Mouse (Mus musculus): ENCODE results near the gene Hs3st1.

Gene Hs3st1

DNA sequence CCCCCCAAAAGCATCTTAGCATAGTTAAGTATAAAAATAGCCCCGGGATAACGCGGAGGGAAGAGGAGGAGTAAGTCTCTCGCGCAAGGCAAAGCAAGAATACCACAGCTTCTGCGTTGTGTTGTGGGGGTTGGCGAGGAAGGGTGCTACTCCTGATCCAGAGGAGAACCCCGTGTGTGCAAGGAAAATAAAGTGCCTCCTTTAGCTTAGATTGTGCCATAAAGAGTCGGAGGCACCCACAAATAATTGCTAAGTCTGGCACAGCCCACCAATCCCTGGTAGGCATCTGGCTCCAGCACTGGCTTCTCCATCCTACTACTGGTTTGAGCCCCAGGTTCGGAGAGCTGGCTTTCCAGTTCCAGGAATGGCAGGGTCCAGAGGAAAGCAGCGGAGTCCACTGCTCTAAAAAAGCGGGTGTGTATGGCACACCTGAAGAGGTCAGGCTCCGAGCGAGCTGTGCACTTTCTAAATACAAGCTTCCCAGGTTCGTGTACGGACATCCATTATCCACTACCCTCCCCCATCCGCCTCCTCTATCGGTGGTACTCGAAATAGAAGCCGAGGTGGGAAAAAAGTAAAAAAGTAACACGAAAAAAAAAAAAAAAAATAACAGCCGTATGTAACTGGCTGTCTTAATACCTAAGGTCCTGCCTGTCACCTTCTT lies 111.9 kb downstream of the Hs3st1 start:
- DNase-seq (ENCODE audit: low spot score in 2 of 2): no peak

DNA sequence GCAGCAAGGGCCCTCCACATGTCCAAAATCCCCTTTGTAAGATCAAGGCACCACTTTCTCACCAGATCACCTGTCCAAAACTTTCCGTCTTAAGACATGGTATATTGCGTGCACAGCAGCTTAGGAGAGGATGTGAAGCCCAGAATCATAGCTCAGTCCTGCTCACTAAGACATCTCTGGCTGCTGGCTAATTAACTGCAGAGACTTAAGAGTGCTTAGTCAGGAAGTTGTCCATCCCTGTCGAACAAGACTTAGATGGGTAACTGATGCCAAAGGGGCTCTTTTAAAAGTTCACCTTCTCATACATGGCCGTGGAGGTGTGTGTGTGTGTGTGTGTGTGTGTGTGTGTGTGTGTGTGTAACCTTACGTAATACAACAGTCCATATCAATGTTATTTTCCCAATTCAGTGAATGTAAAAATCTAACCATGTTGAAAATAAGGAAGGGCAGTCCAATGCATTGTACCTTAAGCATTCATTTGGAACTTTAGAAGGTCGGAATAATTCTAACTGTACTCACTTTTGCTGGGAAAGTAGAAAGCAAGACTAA lies 113.0 kb downstream of the Hs3st1 start:
- no peak for DNase-seq (ENCODE audit: low spot score in 2 of 2)

DNA sequence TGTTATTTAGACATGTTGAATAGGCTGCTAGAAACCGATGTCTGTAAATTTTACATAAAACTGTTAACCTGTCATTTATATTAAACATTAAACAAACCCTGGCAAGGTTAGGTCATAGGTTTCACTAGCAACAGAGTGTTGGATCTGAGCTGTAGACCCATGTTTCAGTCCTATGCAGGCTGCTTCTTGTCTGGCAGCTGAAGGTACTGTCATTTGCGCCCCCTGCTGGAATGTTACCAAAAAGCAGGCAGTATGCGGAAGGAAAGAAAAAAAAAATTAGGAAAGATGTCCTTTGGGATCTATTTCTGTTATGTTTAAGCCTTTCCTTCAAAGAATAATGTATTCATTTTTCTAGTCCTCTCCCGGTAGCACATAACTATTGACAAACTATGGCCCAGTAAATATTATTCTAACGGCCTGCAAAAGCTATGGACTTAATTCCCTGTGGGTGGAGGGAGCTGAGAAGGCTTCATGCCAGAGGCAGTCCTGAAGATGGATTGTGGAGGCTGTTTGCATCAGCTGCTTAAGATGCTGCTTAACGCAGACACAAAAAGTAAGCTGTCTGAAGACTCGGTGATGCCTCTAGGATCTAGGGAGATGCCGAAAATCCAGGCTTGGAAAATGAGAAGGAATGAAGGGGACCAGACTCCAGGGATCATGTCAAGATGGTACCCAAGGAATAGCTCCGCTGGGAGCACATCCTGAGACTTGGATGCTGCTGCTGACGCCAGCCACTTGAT lies 115.7 kb downstream of the Hs3st1 start:
- peak in 1 of 2 experiments; percentile 51 for DNase-seq (ENCODE audit: low spot score in 2 of 2)

DNA sequence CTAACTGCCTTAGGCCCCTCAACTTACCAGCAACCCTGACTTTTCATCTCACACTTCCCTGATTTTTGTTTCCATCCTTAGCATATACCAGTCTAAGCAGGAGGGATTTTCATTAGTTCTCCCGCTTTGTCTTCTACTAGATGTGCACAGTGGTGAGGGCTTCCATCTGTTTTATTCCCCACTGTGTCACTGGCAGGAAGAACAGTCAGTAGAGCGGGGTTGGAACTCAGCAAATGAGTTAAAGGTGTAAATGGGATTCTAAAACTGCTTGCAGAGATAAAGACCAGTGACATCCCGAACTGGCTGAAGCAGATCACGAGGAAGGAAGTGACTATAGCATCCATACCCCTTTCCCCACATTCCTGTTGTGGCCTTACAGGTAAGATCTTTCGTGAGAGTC lies 116.3 kb downstream of the Hs3st1 start:
- DNase-seq (ENCODE audit: low spot score in 2 of 2): no peak

DNA sequence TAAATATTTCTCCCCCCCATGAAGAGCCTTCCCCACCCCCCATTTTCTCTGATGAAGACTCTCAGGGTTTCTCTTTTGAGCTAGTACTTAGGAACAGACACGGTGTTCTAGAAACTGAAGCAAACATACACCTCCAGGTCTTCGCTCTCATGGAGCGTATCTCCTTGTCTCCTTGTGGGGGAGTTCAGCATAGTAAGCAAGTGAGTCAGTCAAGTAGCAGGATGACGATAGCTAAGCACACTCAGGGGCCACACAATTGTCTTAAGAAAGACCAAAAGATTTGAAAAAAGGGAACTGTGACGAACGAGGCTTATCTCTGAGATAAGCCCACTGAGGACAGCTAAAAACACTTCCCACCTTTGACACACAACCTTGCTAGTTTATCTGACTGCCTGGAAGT lies 117.4 kb downstream of the Hs3st1 start:
- peak in 1 of 2 experiments; percentile 64 for DNase-seq (ENCODE audit: low spot score in 2 of 2)

DNA sequence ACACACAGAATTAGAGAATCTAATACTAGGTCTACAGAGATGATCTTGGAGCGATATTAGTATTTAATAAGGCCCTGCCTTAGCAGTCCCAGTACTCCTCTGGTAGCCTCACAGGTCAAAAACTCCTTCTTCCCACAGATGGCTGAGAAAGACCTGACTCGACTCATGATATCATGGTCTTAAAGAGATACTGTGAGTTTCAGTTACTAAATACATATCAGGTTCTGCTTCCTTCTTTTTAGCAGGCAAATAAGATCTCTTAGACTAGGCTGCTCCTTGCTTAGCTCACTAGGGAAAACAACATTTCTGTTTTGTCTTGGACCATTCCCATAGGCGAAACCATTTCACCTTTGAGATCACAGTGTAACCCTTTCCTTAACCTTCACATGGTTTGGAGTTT lies 119.2 kb downstream of the Hs3st1 start:
- DNase-seq (ENCODE audit: low spot score in 2 of 2): no peak

DNA sequence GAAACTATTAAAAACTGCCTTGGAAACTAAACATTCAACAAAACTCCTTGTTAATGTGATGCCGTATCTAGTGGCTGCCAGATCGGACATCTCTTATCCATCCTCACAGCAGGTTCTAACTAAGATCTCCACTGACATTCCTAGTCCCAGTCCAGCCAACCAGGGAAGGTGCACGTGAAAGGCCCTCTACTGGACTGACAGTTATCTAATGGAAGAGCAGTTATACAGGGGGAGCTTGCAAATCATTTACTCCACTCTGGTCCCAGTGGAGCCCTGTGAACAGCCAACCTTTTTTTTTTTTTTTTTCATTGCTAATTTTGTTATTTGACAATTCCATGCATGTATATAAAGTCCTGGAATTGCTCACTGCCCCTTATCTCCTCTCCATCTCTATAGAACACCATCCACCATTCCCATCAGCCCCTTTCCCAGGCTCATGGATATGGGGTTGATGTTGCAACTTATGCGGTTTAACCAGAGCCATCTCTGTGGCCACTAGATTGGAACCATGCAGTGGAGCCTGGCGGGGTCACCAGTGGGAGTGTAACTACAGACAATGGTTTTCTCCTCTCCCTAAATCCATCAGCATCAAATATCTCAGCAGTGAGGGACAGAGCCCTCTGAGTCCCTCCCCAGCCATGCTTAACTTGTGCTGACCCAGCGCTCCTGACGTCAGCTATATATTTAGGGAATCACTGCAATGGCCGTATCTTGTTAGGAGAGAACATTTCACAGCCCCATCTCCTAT lies 120.8 kb downstream of the Hs3st1 start:
- no peak for DNase-seq (ENCODE audit: low spot score in 2 of 2)

DNA sequence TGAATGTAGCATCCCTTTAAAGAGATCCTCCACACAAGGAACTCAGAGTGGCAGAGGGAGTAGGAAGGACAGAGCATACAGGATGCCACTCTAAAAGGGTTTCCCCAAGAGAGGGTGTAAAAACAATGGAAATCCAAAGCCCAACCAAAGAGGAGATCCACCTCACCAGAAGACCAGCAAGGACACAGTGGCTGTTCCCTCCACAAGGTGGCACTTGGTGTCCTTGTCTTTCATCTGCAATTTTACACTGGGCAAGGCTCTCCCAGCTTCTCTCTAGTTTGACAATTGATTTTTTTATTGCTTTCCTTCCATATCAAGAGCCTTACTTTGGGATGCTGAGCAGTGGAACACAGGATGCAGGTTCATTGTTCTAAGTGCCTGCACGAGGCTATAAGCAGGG lies 122.1 kb downstream of the Hs3st1 start:
- DNase-seq (ENCODE audit: low spot score in 2 of 2): peak in 1 of 2 experiments; percentile 20

DNA sequence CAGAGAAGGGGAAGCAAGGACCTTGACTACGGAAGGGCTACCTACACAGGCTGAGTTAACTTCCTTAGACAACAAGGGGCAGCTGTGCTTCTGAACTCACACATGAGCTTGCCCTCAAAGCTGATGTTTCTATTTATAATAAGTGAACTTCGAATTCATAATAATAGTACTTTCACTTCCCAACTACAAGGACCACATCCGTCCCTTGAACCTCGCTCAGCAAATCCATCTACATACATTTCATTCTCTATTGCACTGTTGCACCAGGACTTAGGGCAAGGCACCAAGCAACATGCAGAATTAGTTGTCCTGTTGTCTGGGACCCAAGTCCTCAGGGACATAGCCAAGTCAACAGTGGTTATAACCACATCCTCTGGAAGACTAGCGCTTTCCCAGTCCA lies 124.4 kb downstream of the Hs3st1 start:
- DNase-seq (ENCODE audit: low spot score in 2 of 2): peak in 1 of 2 experiments; percentile 61

DNA sequence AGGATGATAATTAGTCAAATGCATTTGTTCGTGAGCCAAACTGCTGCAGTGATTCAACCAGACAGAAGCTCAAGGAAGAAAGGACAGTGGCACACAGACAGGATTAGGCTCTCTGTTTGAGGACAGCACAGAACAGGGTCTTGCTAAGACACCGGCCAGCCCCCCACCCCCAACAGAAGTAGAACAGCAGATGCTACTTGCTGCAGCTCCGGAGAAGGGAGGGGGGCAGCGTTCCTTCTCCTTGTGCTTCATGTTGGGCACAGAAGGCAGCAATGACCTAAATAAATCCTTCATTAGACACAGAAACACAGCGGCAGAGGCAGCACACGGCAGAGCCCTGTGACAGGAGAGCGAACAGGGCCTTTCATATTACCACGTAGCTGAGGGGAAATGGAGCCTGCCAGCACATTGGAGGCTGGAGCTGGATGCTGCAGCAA lies 130.2 kb downstream of the Hs3st1 start:
- DNase-seq (ENCODE audit: low spot score in 2 of 2): no peak

DNA sequence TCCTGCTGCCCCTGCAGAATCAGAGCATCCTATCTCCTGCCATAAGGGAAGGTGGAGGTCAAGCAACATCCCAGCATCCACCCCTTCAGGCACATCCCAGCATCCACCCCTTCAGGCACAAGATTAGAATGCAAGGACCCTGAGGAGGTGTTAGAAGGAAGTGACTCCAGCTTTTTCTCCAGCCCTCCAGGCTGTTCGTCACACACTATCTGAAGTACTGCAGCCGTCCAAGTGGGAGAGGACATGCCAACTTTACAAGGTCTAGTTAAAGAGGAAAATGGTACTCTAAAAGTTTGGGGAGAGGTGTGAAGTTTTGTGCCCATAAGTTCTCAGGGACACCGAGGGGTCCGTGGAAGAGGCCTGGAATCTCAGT lies 131.1 kb downstream of the Hs3st1 start:
- no peak for DNase-seq (ENCODE audit: low spot score in 2 of 2)

DNA sequence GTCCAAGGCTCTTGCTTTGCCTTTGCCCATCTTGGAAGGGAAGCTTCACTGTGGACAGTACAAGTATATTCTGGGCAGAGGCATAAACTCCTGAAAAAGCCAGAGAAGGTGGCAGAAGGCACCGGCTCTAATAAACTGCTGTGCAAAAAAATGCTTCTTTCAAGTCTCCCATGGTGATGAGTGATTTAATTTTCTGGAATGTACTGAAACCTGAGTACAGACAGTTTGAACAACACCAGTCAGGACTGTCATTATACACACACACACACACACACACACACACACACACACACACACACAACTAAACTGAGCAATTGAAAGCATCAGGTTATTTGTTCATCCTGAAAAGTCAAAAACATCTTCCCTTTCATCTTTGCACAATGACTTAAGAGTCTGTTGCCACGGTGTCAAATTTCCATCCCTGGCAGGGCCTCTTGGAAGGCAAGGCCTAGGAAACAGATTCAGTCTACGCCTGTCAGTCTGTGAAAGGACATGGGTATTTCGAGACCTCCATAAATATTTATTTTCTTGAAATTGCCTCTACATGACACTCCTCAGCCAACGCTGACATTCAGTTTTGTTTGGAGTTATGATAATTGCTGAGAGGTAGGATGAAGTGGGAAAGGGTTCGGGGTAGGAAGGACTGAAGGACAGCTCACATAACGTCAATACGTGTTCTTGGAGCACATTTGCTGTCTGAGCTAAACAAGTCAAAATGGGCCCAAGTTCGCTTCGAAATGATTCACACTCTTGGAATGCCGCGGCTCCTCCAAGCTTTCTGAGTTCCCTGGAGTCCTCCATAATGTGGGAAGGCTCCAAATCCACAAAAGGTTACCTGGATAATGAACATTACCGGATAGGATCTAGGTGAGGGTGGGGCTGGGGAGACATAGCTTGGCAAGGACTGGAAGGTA lies 131.7 kb downstream of the Hs3st1 start:
- DNase-seq (ENCODE audit: low spot score in 2 of 2): no peak

DNA sequence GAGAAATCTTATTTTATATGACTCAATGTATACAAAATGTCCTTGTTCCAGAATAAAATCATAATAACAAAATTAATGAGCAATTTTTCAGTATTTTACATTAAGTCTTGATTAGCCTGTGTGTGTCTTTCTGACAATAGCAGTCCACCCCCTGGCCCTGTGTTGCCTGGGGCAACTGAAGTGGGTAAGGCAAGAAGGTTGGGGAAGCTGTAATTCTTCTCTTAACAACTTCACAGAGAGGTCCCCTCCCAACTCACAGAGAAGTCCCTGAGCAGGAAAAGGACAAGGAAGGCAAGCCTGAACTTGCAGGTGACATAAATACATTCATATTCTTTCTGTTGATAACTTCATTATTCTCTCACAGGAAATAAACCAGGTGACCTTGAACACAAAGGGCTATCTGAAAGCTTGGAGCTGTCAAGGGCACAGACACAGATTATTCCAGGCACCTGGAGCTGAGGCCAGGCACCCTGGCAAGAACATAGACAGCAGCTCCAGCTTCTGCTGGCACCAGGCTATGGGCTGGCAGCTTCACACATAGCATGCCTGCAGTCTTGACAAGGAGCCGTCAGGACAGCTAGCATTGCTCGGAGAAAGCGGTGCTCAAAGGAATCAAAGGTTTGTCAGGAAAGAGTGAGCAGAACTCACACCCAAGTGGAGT lies 134.9 kb downstream of the Hs3st1 start:
- no peak for DNase-seq (ENCODE audit: low spot score in 2 of 2)

DNA sequence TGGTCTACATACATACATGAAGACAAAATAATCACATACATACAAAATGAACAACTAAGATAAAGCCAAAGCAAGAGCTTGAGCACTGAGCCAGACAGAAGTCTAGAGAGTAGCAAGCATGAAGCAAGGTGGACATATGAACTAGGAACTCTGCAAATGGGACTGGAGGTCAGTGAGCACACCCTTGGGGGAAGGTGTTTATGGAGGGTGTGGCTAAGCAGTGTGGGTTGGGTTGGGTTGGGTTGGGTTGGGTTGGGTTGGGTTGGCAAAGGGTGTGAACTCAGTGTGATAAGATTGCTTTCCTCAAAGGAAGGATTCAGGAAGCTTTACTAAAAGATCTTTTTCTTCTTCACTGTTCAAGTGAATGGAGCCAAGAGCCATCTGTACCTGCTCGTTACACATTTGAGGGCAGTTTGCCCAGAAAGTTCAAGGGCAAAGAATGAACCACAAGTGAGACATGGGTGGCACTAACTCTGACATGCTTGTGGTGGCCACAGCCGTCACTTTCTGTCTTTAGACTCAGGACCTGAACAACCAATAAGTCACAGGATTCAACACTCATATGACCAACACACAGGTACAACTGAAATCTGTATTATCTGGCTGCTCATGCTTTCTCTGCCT lies 137.8 kb downstream of the Hs3st1 start:
- DNase-seq (ENCODE audit: low spot score in 2 of 2): no peak

DNA sequence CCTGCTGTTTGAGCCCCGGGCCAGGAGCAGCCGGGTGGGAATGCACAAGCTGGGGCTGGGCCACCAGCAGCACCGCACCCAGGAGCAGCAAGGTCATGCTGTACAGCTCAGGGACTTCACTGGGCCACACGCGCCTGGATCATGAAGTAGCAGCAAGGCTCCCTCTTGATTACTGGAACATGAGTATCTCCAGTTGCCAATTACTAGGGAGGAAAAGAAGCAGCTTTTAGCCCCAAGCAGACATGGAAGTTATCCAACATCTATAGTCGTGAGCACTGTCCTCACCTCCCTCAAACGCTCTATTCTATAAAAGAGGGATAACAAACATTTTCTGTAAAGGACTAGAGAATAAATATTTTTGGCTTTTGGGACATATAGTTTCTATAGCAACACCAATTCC lies 140.1 kb downstream of the Hs3st1 start:
- no peak for DNase-seq (ENCODE audit: low spot score in 2 of 2)

DNA sequence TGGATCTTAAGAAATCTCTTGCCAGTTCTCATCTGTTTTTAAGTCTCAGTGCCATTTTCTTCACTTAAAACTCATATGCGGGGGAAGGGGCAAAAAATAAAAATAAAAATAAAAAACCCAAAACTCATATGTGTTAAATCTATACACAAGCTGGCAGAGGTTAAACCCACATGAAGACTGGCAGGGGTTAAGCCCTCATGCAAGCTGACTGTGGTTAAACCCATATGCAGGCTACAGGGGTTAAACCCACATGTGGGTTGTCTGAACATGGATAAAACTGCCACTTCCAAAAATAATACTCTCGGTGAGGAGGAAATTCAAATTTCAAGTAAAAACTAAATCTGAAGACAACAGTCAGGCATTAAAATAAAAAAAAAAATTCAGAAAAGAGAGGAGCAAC lies 141.7 kb downstream of the Hs3st1 start:
- DNase-seq (ENCODE audit: low spot score in 2 of 2): no peak

DNA sequence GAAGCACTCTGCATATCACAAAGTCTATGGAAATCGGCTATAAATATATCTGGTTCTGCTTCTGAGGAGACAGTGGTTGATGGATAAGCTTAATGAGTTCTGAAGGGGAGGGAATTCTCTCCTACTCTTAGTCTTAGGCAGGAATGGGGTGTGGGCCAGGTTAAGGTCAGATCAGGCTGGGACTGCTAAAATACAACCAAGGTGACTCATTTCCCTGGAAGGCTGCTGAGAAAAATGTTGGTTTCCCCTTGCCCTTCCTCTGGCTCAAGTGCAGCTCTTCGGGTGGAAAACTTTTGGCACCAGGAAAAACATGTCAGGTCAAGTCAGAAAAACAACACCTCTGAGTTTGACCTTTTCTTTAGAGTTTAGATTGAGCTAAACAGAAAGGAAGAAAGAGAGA lies 143.0 kb downstream of the Hs3st1 start:
- DNase-seq (ENCODE audit: low spot score in 2 of 2): no peak

DNA sequence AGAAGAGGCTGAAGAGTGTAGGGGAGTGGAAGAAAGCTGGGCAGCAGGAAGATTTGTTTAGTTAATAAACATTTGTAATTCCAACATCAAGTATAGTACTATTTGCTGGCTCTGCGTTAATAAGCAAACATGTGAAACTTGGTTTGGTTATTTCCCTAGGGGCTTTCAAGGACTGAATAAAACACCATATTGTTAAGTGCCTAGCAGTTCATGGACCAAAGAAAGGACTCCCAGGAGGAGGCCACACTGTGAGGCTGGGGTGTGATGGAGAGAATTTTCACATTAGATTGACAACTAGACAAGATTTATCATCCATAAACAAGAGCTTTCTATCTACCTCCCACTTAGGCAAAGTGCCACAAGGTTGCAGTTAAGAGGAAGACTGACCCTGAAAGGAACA lies 147.0 kb downstream of the Hs3st1 start:
- no peak for DNase-seq (ENCODE audit: low spot score in 2 of 2)

DNA sequence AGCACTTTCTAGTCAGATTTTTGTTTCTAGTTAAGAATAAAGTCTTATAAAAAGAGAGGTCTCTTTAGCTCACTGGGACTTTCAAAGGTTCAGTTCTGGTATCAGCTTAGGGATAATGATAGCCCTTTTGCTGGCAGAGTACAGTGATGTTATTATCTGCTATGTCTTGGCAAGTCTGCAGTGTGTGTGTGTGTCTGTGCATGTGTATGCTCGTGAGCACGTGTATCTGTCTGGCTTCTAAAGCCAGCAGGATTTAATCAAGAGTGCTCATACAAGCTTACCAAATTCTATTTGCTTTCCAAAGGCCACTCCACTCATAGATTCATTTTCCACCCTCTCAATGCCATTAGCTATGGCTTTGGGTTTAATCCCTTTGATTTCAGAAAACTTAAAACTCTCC lies 160.5 kb downstream of the Hs3st1 start:
- DNase-seq (ENCODE audit: low spot score in 2 of 2): no peak

All from natural killer cell, adult 2 months (primary cell).